Mouse (Mus musculus) liver, embryonic 11.5 days (tissue): ENCODE measurements around the gene Orc3. TPM values are rescaled to one million over a fixed set of nuclear protein-coding genes. Genes with fewer than 3 reads are reported as not detected.
A peak's percentile ranks its signal among the peaks of the same experiment; 100 is the strongest.

ENCODE experiments used
- ATAC-seq: fragments of 200-750 bp; cut with Nextera tagmentation; replicated peaks from 2 replicates; pipeline ENCODE4 v1.8.0; 2017; ENCODE audit warnings: moderate number of reproducible peaks, mild to moderate bottlenecking, moderate TSS enrichment, moderate library complexity; ENCODE audit not compliant: low FRiP score
- DNase-seq: peaks from one replicate; pipeline ENCODE4 v3.0.0-alpha.2; 2017; ENCODE audit warnings: low spot score
- H3K27ac ChIP-seq: fragments of 300-500 bp; sonication (generic); 2 replicates; pipeline ENCODE4 v1.5.1; 2014; ENCODE audit warnings: mild to moderate bottlenecking, low read depth, low read length, control low read depth
- H3K27me3 ChIP-seq: fragments of 300-500 bp; sonication (generic); replicated peaks from 2 replicates; pipeline ENCODE4 v1.6.1; 2014; ENCODE audit warnings: low read length, mixed read lengths; ENCODE audit not compliant: control insufficient read depth, insufficient read depth
- H3K36me3 ChIP-seq: fragments of 300-500 bp; sonication (generic); 2 replicates; pipeline ENCODE4 v1.6.1; 2014; ENCODE audit warnings: mild to moderate bottlenecking, low read length, moderate library complexity, mixed read lengths; ENCODE audit not compliant: control insufficient read depth, insufficient read depth
- H3K4me1 ChIP-seq: fragments of 300-500 bp; sonication (generic); replicated peaks from 2 replicates; pipeline ENCODE4 v1.6.1; 2014; ENCODE audit warnings: low read length, mixed read lengths; ENCODE audit not compliant: control insufficient read depth, insufficient read depth
- H3K4me2 ChIP-seq: fragments of 300-500 bp; sonication (generic); 2 replicates; pipeline ENCODE4 v1.6.1; 2014; ENCODE audit warnings: mild to moderate bottlenecking, control low read depth, moderate library complexity
- H3K4me3 ChIP-seq: fragments of 300-500 bp; sonication (generic); 2 replicates; pipeline ENCODE4 v1.5.1; 2014; ENCODE audit warnings: low read depth, low read length, control low read depth
- H3K9ac ChIP-seq: fragments of 300-500 bp; sonication (generic); 2 replicates; pipeline ENCODE4 v1.6.1; 2014; ENCODE audit warnings: low read depth, low read length, control low read depth
- H3K9me3 ChIP-seq: fragments of 300-500 bp; sonication (generic); 2 replicates; pipeline ENCODE4 v1.6.1; 2016; ENCODE audit warnings: low read length, inconsistent platforms, mixed read lengths; ENCODE audit not compliant: control insufficient read depth
- WGBS: fragments of 180-500 bp; shearing (Covaris S2); extraction: QIAGEN DNeasy Blood & Tissue Kit; methylation state at CpG from one replicate; pipeline ENCODE4 v1.1.7; 2014; 5-methylcytosine and 5-hydroxymethylcytosine counted together
- polyA plus RNA-seq: library from polyadenylated mRNA; unstranded; fragments of >200 nt; fragmentation: Nextera tagmentation; extraction: Ambion mirVana; gene quantifications from 2 replicates; pipeline ENCODE4 v1.2.1, GENCODE M21; 2014

The Orc3 gene
- polyA plus RNA-seq, 1 experiment from 2014 or later, result 116 TPM

- Histone ChIP-seq H3K9ac (no peak overlapping the region), H3K9me3 (no peaks in the 10 kb centered on the region), H3K27me3 (no peaks in the 10 kb centered on the region), H3K4me2 (no peak overlapping the region), H3K36me3 (peaks cover 44% of the 10 kb centered on the region), H3K4me1 (no peaks in the 10 kb centered on the region), H3K4me3 (no peak overlapping the region), H3K27ac (no peak overlapping the region)
- ATAC-seq (no peak), DNase-seq (no peak)
- 94% methylated on average over 2 of the region's 2 CpGs for WGBS
Observed at GRCm38 (mm10) chr4:34577028-34577427, 37.7 kb downstream of the Orc3 start.

GRCm38 (mm10) chr4:34572876-34573275 lies 41.9 kb downstream of the Orc3 start:
- Histone ChIP-seq H3K9ac (no peak overlapping the region), H3K4me2 (no peak overlapping the region), H3K27me3 (no peaks in the 10 kb centered on the region), H3K4me1 (no peaks in the 10 kb centered on the region), H3K4me3 (no peak overlapping the region), H3K36me3 (peaks cover 49% of the 10 kb centered on the region), H3K27ac (no peak overlapping the region), H3K9me3 (no peaks in the 10 kb centered on the region)
- 94% methylated on average over 2 of the region's 2 CpGs for WGBS
- no peak for ATAC-seq
- DNase-seq, result no peak

DNA sequence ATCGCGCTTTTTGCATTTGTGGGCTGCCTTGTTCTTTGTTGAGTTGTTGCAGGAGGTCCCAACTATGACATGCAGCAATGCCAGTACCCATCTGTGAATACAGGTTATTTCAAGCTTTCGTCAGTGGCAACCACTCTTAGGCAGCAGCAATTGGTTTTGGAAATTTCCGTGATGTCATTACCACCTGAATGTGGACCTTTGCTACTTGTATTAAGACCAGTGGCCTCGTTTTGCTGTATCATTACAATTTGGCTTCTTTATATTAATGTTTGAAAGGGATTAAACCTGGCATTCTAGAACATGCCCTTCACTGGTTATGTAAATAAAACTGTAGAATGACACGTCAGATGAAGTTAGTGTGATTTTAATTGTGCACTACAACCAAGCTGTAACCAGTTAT lies 48.5 kb downstream of the Orc3 start:
- Histone ChIP-seq H3K9ac (no peak overlapping the region), H3K36me3 (peaks cover 30% of the 10 kb centered on the region; the same call in 1 of the 2 replicates), H3K27ac (no peak overlapping the region), H3K9me3 (no peaks in the 10 kb centered on the region), H3K27me3 (no peaks in the 10 kb centered on the region), H3K4me2 (no peak overlapping the region), H3K4me3 (no peak overlapping the region), H3K4me1 (no peaks in the 10 kb centered on the region)
- DNase-seq, result no peak
- ATAC-seq, result no peak
- WGBS, result 91% methylated on average over 6 of the region's 6 CpGs

GRCm38 (mm10) chr4:34560971-34561370 lies 53.8 kb downstream of the Orc3 start:
- DNase-seq (no peak), ATAC-seq (peak; percentile 60; the same call in 1 of the 2 replicates)
- Histone ChIP-seq H3K4me3 (no peak overlapping the region), H3K4me1 (0 out of 2 replicates have a peak, but pooled peaks cover 4% of the 10 kb centered on the region), H3K4me2 (no peak overlapping the region), H3K9ac (no peak overlapping the region), H3K27me3 (no peaks in the 10 kb centered on the region), H3K9me3 (no peaks in the 10 kb centered on the region), H3K36me3 (peaks cover 7% of the 10 kb centered on the region; the same call in 1 of the 2 replicates), H3K27ac (no peak overlapping the region)
- WGBS, result 61% methylated on average over 4 of the region's 4 CpGs

- H3K36me3 ChIP-seq, result peaks cover 5% of the 10 kb centered on the region
- H3K27me3 ChIP-seq, result no peaks in the 10 kb centered on the region
- H3K4me1 ChIP-seq, result peaks cover 10% of the 10 kb centered on the region
- ATAC-seq (no peak), DNase-seq (no peak)
- H3K4me3 ChIP-seq, result no peak overlapping the region
- H3K9ac ChIP-seq, result no peak overlapping the region
- no peak overlapping the region for H3K4me2 ChIP-seq
- H3K27ac ChIP-seq, result no peak overlapping the region
- no peaks in the 10 kb centered on the region for H3K9me3 ChIP-seq
Observed at GRCm38 (mm10) chr4:34556183-34556582, 58.6 kb downstream of the Orc3 start.

- H3K4me1 ChIP-seq, result peaks cover 10% of the 10 kb centered on the region
- no peak for ATAC-seq
Observed at GRCm38 (mm10) chr4:34555604-34556003, 59.1 kb downstream of the Orc3 start.

DNA sequence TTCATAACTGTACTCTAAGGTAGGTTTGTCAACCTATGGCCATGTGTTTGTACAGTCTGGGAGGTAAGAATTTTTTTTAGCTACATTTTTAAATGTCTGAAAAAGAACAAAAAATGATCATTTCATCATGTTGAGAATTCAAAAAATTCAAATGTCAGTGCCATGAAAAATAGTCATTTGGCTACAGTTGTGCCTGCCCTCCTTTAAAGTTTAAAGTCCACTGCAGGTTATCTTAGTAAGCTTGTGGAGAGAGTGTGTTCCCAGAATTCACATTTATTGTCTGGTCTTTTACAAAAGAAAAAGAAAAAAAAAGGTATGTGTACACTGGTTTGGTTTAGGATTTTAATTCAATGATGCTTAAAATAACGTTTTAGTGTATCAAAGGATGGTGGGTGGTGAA lies 60.1 kb downstream of the Orc3 start:
- peaks cover 5% of the 10 kb centered on the region for H3K36me3 ChIP-seq
- H3K4me3 ChIP-seq, result no peak overlapping the region
- no peaks in the 10 kb centered on the region for H3K9me3 ChIP-seq
- DNase-seq (no peak), ATAC-seq (no peak)
- 66% methylated on average over 1 of the region's 1 CpGs for WGBS
- no peak overlapping the region for H3K9ac ChIP-seq
- no peaks in the 10 kb centered on the region for H3K27me3 ChIP-seq
- no peak overlapping the region for H3K4me2 ChIP-seq
- no peak overlapping the region for H3K27ac ChIP-seq
- H3K4me1 ChIP-seq, result peaks cover 10% of the 10 kb centered on the region

More at GRCm38 (mm10) chr4:34555604-34556003, 59.1 kb downstream of the Orc3 start:
- no peaks in the 10 kb centered on the region for H3K9me3 ChIP-seq
- peaks cover 5% of the 10 kb centered on the region for H3K36me3 ChIP-seq
- H3K9ac ChIP-seq, result no peak overlapping the region
- no peak overlapping the region for H3K4me2 ChIP-seq
- H3K27me3 ChIP-seq, result no peaks in the 10 kb centered on the region
- no peak overlapping the region for H3K27ac ChIP-seq
- no peak for DNase-seq
- no peak overlapping the region for H3K4me3 ChIP-seq
- WGBS, result 91% methylated on average over 3 of the region's 3 CpGs

- WGBS, result 34% methylated on average over 3 of the region's 3 CpGs
- no peaks in the 10 kb centered on the region for H3K27me3 ChIP-seq
Observed at GRCm38 (mm10) chr4:34551966-34552365, 62.8 kb downstream of the Orc3 start.

DNA sequence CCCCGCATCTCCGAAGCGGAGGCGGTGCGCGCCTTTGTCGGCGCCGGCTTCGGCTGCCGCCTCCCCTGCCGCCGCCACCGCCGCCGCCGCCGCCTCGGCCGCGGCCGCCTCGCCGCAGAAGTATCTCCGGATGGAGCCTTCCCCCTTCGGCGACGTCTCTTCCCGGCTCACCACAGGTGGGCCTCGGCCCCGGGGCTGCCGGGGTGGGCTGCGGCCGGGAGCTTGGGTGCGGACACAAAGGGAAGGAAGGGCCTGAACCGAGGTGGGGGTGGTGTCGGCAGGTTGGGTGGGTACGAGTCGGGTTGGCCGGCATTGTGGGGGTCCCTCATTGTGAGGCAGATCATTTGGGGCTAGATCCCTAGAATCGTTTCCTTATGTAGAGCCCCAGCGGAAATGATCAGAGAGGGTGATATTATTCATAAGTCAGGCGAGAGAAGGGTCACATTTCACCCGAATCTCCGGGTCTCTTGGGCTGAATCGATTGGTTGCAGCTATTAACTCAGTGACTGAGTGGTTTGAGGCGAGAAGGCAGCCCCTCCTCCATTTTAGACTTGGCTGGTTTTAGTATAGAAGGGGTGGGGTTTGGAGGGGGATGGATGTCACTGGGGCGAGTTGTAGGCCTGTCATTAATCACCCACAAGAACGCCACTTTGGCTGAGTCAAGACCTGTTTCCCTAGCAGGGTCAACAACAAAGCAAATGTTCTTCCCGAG lies 63.5 kb downstream of the Orc3 start:
- WGBS, result under 1% methylated on average over 37 of the region's 50 CpGs
- H3K4me1 ChIP-seq, result peaks cover 6% of the 10 kb centered on the region

More at GRCm38 (mm10) chr4:34551966-34552365, 62.8 kb downstream of the Orc3 start:
- H3K4me1 ChIP-seq, result peaks cover 6% of the 10 kb centered on the region
- no peak for DNase-seq
- peak overlapping the region; percentile 92 for H3K9ac ChIP-seq
- no peak overlapping the region for H3K27ac ChIP-seq
- H3K36me3 ChIP-seq, result peaks cover 5% of the 10 kb centered on the region
- ATAC-seq, result no peak
- no peaks in the 10 kb centered on the region for H3K9me3 ChIP-seq
- H3K4me3 ChIP-seq, result peak overlapping the region; percentile 89
- H3K4me2 ChIP-seq, result peak overlapping the region; percentile 88

More for the DNA sequence above, 63.5 kb downstream of the Orc3 start:
- peak; percentile 64 for DNase-seq
- Histone ChIP-seq H3K27me3 (no peaks in the 10 kb centered on the region), H3K9ac (peak overlapping the region; percentile 92), H3K27ac (peak overlapping the region; percentile 87), H3K4me2 (peak overlapping the region; percentile 88), H3K4me3 (peak overlapping the region; percentile 89), H3K9me3 (no peaks in the 10 kb centered on the region), H3K36me3 (peaks cover 5% of the 10 kb centered on the region)
- peak; percentile 65 for ATAC-seq
